Mouse (Mus musculus) spleen, adult 12 weeks (tissue): ENCODE measurements at regions not wholly inside any gene's neighbourhood (a gene's known extent, or its start where the extent isn't known, plus 50 kb on each side); places are given as distances from the start of the nearest gene placed in this dataset.

Source experiments
- DNase-seq: peaks from one replicate; pipeline ENCODE4 v3.0.0; 2022; ENCODE audit warnings: low spot score

- DNase-seq: no peak
Measured at GRCm38 (mm10) chr2:46468936-46469629, 1351.9 kb upstream of the Zeb2 start.

GRCm38 (mm10) chr2:46465389-46465788 lies 1348.2 kb upstream of the Zeb2 start:
- DNase-seq: no peak

- DNase-seq: no peak
Measured at GRCm38 (mm10) chr2:46464913-46465312, 1347.7 kb upstream of the Zeb2 start.

GRCm38 (mm10) chr2:46462670-46463069 lies 1345.5 kb upstream of the Zeb2 start:
- DNase-seq: no peak

- no peak for DNase-seq
Measured at GRCm38 (mm10) chr2:46450698-46451097, 1333.5 kb upstream of the Zeb2 start.

- no peak for DNase-seq
Measured at GRCm38 (mm10) chr2:46445306-46445705, 1328.1 kb upstream of the Zeb2 start.

GRCm38 (mm10) chr2:46443686-46444180 lies 1326.5 kb upstream of the Zeb2 start:
- DNase-seq: no peak

- no peak for DNase-seq
Measured at GRCm38 (mm10) chr2:46443061-46443685, 1326.0 kb upstream of the Zeb2 start.

GRCm38 (mm10) chr2:46442576-46442975 lies 1325.4 kb upstream of the Zeb2 start:
- no peak for DNase-seq

- DNase-seq: no peak
Measured at GRCm38 (mm10) chr2:46441927-46442326, 1324.7 kb upstream of the Zeb2 start.

- no peak for DNase-seq
Measured at GRCm38 (mm10) chr2:46441348-46441747, 1324.2 kb upstream of the Zeb2 start.

- no peak for DNase-seq
Measured at GRCm38 (mm10) chr2:46440038-46440437, 1322.8 kb upstream of the Zeb2 start.

GRCm38 (mm10) chr2:46418281-46418680 lies 1301.1 kb upstream of the Zeb2 start:
- no peak for DNase-seq

- no peak for DNase-seq
Measured at GRCm38 (mm10) chr2:46402373-46403114, 1285.3 kb upstream of the Zeb2 start.

GRCm38 (mm10) chr2:46394161-46394560 lies 1277.0 kb upstream of the Zeb2 start:
- DNase-seq: no peak

- DNase-seq: no peak
Measured at GRCm38 (mm10) chr2:46372847-46373461, 1255.8 kb upstream of the Zeb2 start.

GRCm38 (mm10) chr2:46371755-46372154 lies 1254.6 kb upstream of the Zeb2 start:
- DNase-seq: no peak

- DNase-seq: no peak
Measured at GRCm38 (mm10) chr2:46370949-46371348, 1253.8 kb upstream of the Zeb2 start.

- DNase-seq: no peak
Measured at GRCm38 (mm10) chr2:46368882-46369281, 1251.7 kb upstream of the Zeb2 start.

GRCm38 (mm10) chr2:46366135-46366485 lies 1248.9 kb upstream of the Zeb2 start:
- DNase-seq: no peak

- DNase-seq: no peak
Measured at GRCm38 (mm10) chr2:46365428-46366134, 1248.4 kb upstream of the Zeb2 start.
